In the genomic region with DNA sequence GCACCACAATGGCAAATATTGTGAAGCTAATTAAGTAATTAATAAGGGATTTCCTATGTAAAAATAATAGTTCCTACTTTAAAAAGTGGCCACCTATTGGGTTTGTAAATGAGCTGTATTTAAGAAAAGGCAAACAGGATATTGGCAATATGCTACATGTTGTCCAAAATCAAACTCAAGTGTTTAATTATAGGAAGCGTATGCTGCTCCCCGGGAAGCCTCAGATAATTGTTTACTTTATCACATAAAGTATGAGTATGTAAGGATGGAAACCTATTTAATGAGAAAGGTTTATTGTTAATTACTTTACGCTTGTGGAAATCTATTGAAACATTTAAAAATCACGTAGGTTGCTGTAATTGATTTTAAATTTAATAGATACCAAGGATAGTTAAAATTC, we compare ENCODE assay signal across 27 mouse cellular contexts.
"Had no signal": no experiment of that assay in that cellular context is flagged by ENCODE, and none has a peak within 500 bp of the region (broad histone marks: within the 10 kb centered on the region; RNA-seq: fewer than 3 reads in every experiment).

No protein-coding gene starts in this region.

- DNase-seq: cerebellum, adult 8-10 months; cerebellum, adult 9-10 months; cerebellum, adult 9-11 months; cerebellum, postnatal 10 days; cerebellum, postnatal 14 days; cerebellum, postnatal 25 days; cerebellum, postnatal 36 days; embryo, embryonic 11 days; forebrain, postnatal 0 days; gastrocnemius, adult 2 months; gastrocnemius, postnatal 10 days; gastrocnemius, postnatal 14 days; gastrocnemius, postnatal 25 days; gastrocnemius, postnatal 36 days; heart, adult 11 months; heart, adult 2 months had no signal

- H3K27ac ChIP-seq: embryonic facial prominence, embryonic 10.5 days; embryonic facial prominence, embryonic 12.5 days; embryonic facial prominence, embryonic 13.5 days; embryonic facial prominence, embryonic 15.5 days; forebrain, embryonic 10.5 days; forebrain, embryonic 12.5 days; forebrain, embryonic 13.5 days; forebrain, embryonic 15.5 days; gastrocnemius, adult 2 months; heart, adult 2 months had no signal

- H3K4me1 ChIP-seq: embryonic facial prominence, embryonic 10.5 days; embryonic facial prominence, embryonic 12.5 days; embryonic facial prominence, embryonic 13.5 days; embryonic facial prominence, embryonic 15.5 days; forebrain, embryonic 10.5 days; forebrain, embryonic 12.5 days; forebrain, embryonic 13.5 days; forebrain, embryonic 15.5 days had no signal

- H3K27me3 ChIP-seq: embryonic facial prominence, embryonic 12.5 days; embryonic facial prominence, embryonic 13.5 days; embryonic facial prominence, embryonic 15.5 days; forebrain, embryonic 12.5 days; forebrain, embryonic 13.5 days; forebrain, embryonic 15.5 days had no signal

- H3K9ac ChIP-seq: embryonic facial prominence, embryonic 12.5 days; embryonic facial prominence, embryonic 13.5 days; embryonic facial prominence, embryonic 15.5 days; forebrain, embryonic 12.5 days; forebrain, embryonic 13.5 days; forebrain, embryonic 15.5 days; forebrain, postnatal 0 days had no signal

- H3K4me3 ChIP-seq: embryonic facial prominence, embryonic 10.5 days; embryonic facial prominence, embryonic 12.5 days; embryonic facial prominence, embryonic 13.5 days; embryonic facial prominence, embryonic 15.5 days; erythroblast, embryonic 14.5 days; forebrain, embryonic 10.5 days; forebrain, embryonic 12.5 days; forebrain, embryonic 13.5 days; forebrain, embryonic 15.5 days; gastrocnemius, adult 2 months; heart, adult 2 months had no signal

- ATAC-seq: forebrain, embryonic 13.5 days; forebrain, embryonic 14.5 days; forebrain, embryonic 15.5 days; forebrain, embryonic 16.5 days; forebrain, postnatal 0 days had no signal

- H3K4me2 ChIP-seq: embryonic facial prominence, embryonic 12.5 days; embryonic facial prominence, embryonic 13.5 days; embryonic facial prominence, embryonic 15.5 days; forebrain, embryonic 12.5 days; forebrain, embryonic 13.5 days; forebrain, embryonic 15.5 days had no signal

- H3K36me3 ChIP-seq: embryonic facial prominence, embryonic 15.5 days; forebrain, embryonic 10.5 days; forebrain, embryonic 12.5 days; forebrain, embryonic 15.5 days had no signal

- H3K9me3 ChIP-seq: embryonic facial prominence, embryonic 10.5 days; embryonic facial prominence, embryonic 12.5 days; embryonic facial prominence, embryonic 13.5 days; embryonic facial prominence, embryonic 15.5 days; forebrain, embryonic 10.5 days; forebrain, embryonic 12.5 days; forebrain, embryonic 13.5 days; forebrain, embryonic 15.5 days had no signal
